8 mouse cellular contexts compared by ENCODE assay signal in the genomic region with DNA sequence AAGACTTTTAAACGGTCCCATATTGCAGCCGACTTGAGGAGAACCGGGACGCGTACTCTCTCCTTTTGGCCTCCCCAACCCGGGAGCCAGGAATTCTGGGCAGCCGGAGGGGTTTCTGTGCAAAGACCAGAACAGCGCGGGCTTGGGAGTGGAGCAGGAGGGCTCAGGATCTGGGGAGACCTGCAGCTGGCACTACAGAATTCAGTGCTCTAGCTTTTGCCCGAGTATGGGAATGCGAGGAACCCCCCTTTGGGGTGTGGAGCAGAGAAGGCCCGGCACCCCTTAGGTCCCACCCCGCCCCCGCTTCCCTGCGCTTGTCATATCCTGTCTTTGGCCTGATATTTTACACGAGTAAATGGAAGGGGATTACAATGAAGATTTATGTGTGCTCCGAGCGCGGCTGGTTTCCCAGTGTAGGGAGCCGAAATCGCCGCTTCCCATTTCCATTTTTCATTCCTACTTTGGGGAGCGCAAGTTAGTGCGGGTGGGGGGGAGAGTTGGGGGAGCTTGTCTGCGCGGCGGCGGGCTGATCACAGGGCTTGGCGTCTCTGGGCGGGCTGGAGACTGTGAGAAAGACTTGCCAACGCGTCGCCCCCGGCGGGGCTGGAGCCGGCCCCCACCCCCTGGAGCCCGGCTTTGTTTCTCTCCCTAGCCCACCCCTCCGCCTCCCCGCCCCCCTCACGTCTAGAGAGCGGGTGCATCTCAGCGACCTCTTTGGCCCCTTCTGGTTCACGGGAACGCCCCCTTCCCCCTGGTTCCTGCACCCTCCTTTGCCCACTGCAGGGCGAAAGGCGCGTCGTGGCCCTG. TPM values are rescaled to one million over a fixed set of nuclear protein-coding genes. Genes with fewer than 3 reads are reported as not detected.
A peak's percentile ranks its signal among the peaks of the same experiment; 100 is the strongest.
DNase-seq lines count a peak whose midpoint lies in the region; ATAC-seq and TF ChIP-seq lines count a peak whose summit lies in the region.

No protein-coding gene starts in this region.

- no peak for DNase-seq in heart, embryonic 10.5 days (ENCODE audit: low spot score)
- DNase-seq in heart, postnatal 14 days: no peak
- no peak for DNase-seq in ES-E14 (ENCODE audit: low read depth, low spot score)
- peak; percentile 37 for DNase-seq in midbrain, embryonic 14.5 days
- no peak for DNase-seq in frontal cortex, postnatal 14 days (ENCODE audit: low spot score in 2 of 2)
- DNase-seq in left cerebral cortex, adult 18-20 months (ENCODE audit: low spot score in 2 of 2): no peak

- peaks cover 51% of the 10 kb centered on the region for H3K4me1 ChIP-seq in heart, embryonic 10.5 days
- H3K4me1 ChIP-seq in ES-E14 (ENCODE audit: control insufficient read depth in 2 of 2, insufficient read depth in 2 of 2, low read length in 2 of 2, poor library complexity in 1 of 2): peaks cover 0 to 20% of the 10 kb centered on the region in 2 experiments; a peak in 2 of 4 replicates
- H3K4me1 ChIP-seq in heart, embryonic 15.5 days (replicated peaks): peaks cover 43% of the 10 kb centered on the region
- peaks cover 6% of the 10 kb centered on the region for H3K4me1 ChIP-seq in midbrain, embryonic 14.5 days (ENCODE audit: control insufficient read depth, insufficient read depth, low read length)

- WGBS in heart, embryonic 10.5 days: under 1% methylated on average over 45 of the region's 48 CpGs
- 2% methylated on average over 48 of the region's 48 CpGs for WGBS in heart, embryonic 15.5 days
- under 1% methylated on average over 43 of the region's 48 CpGs for WGBS in midbrain, embryonic 14.5 days

- ATAC-seq in heart, embryonic 15.5 days (replicated peaks; ENCODE audit: insufficient number of reproducible peaks, insufficient read depth, low FRiP score, low read depth): no peak
- no peak for ATAC-seq in midbrain, embryonic 14.5 days (ENCODE audit: low FRiP score, low TSS enrichment)
- no peak for ATAC-seq in cerebellum, adult (ENCODE audit: insufficient number of reproducible peaks, low FRiP score, low TSS enrichment)

- intact Hi-C loops in heart, postnatal 14 days (cut with DNase I): loop anchor here (10.0 kb wide), 1 partner anchor 286 kb away; no protein-coding TSS in a partner anchor

- no peaks in the 10 kb centered on the region for H3K36me3 ChIP-seq in heart, embryonic 10.5 days
- no peaks in the 10 kb centered on the region for H3K36me3 ChIP-seq in ES-E14 (ENCODE audit: control insufficient read depth, insufficient read depth, low read length, poor library complexity, severe bottlenecking)
- H3K36me3 ChIP-seq in heart, embryonic 15.5 days: no peaks in the 10 kb centered on the region
- H3K36me3 ChIP-seq in midbrain, embryonic 14.5 days (ENCODE audit: control insufficient read depth, insufficient read depth, low read length): no peaks in the 10 kb centered on the region

- in situ Hi-C loops in ES-E14 (cut with MboI; ENCODE audit: low sequenced_read_pairs in 2 of 2, unreplicated experiment in 2 of 2): loop anchor here (10.0 to 25.0 kb wide), 3 partner anchors 976 to 1954 kb away; partner anchors contain the start of gene Lrp2 (in 1 of the 2)

- peak overlapping the region; percentile 45 for H3K4me3 ChIP-seq in heart, embryonic 10.5 days
- peak overlapping the region; percentile 2 to 33; a peak in 3 of 4 replicates for H3K4me3 ChIP-seq in ES-E14 (ENCODE audit: insufficient read depth in 1 of 2, low read depth in 1 of 2, low read length in 2 of 2, poor library complexity in 1 of 2, severe bottlenecking in 1 of 2)
- H3K4me3 ChIP-seq in heart, embryonic 15.5 days: peak overlapping the region; percentile 28
- H3K4me3 ChIP-seq in midbrain, embryonic 14.5 days (replicated peaks; ENCODE audit: low read depth, low read length): no peak overlapping the region

- H3K27me3 ChIP-seq in heart, embryonic 10.5 days (ENCODE audit: insufficient read depth, poor library complexity, severe bottlenecking): peaks cover 98% of the 10 kb centered on the region
- peaks cover 93% of the 10 kb centered on the region for H3K27me3 ChIP-seq in heart, embryonic 15.5 days
- peaks cover 89% of the 10 kb centered on the region for H3K27me3 ChIP-seq in midbrain, embryonic 14.5 days (ENCODE audit: control insufficient read depth, insufficient read depth, low read length)

- peak overlapping the region; percentile 42 for H3K4me2 ChIP-seq in heart, embryonic 15.5 days
- H3K4me2 ChIP-seq in midbrain, embryonic 14.5 days (ENCODE audit: low read length): peak overlapping the region; percentile 20

- no peaks in the 10 kb centered on the region for H3K9me3 ChIP-seq in heart, embryonic 10.5 days
- H3K9me3 ChIP-seq in ES-E14 (ENCODE audit: control insufficient read depth, insufficient read depth, low read depth, low read length): no peaks in the 10 kb centered on the region
- no peaks in the 10 kb centered on the region for H3K9me3 ChIP-seq in heart, embryonic 15.5 days (replicated peaks)
- no peaks in the 10 kb centered on the region for H3K9me3 ChIP-seq in midbrain, embryonic 14.5 days (ENCODE audit: control insufficient read depth, low read length)

- H3K27ac ChIP-seq in heart, embryonic 10.5 days: peak overlapping the region; percentile 69
- no peak overlapping the region for H3K27ac ChIP-seq in ES-E14 (ENCODE audit: insufficient read depth, low read depth, low read length, poor library complexity, severe bottlenecking)
- H3K27ac ChIP-seq in heart, embryonic 15.5 days: no peak overlapping the region
- H3K27ac ChIP-seq in midbrain, embryonic 14.5 days (replicated peaks; ENCODE audit: low read depth, low read length): 0 out of 2 replicates have a peak overlapping the region, but pooled peaks have one; percentile 6

- no peak overlapping the region for H3K9ac ChIP-seq in ES-E14 (ENCODE audit: insufficient read depth, low read depth, low read length, poor library complexity, severe bottlenecking)
- no peak overlapping the region for H3K9ac ChIP-seq in heart, embryonic 15.5 days
- no peak overlapping the region for H3K9ac ChIP-seq in midbrain, embryonic 14.5 days (replicated peaks; ENCODE audit: low read length)

TF ChIP-seq in ES-E14, 5 proteins besides CTCF, POLR2A, EP300 and RAD21:
- TF ChIP-seq CHD2 (IDR thresholded peaks at IDR 0.05; ENCODE audit: low read depth, low read length) (no peak), ZNF384 (IDR thresholded peaks at IDR 0.05; ENCODE audit: low read depth, low read length) (no peak), ZC3H11A (IDR thresholded peaks at IDR 0.05; ENCODE audit: borderline replicate concordance, low read depth, low read length) (no peak), MAFK (IDR thresholded peaks at IDR 0.05; ENCODE audit: insufficient read depth, low read depth, low read length) (no peak), HCFC1 (IDR thresholded peaks at IDR 0.05; ENCODE audit: borderline replicate concordance, insufficient read depth, low read length) (no peak)

RNA-seq across cellular contexts. Expression of gene Dlx2, which starts 5.7 kb away (rescaled TPM):
- 3.0 and 3.9 TPM in 2 replicates for polyA plus RNA-seq in heart, embryonic 10.5 days (2016; fragmentation: Nextera tagmentation; extraction: Ambion mirVana)
- total RNA-seq in heart, postnatal 14 days (2021): not detected
- 0.16 and 0.80 TPM in 2 replicates for total RNA-seq in ES-E14 (2012; rRNA removed)
- 0.11 and 0.16 TPM in 2 replicates for polyA plus RNA-seq in heart, embryonic 15.5 days (2015; fragmentation: Nextera tagmentation; extraction: Ambion mirVana)
- 0.41 and 0.67 TPM in 2 replicates for polyA plus RNA-seq in midbrain, embryonic 14.5 days (2014; fragmentation: Nextera tagmentation; extraction: Ambion mirVana)
- total RNA-seq in left cerebral cortex, adult 18-20 months (2021): 1 to 10 TPM; 4.7 to 6.7 TPM

RNA-seq across cellular contexts. Expression of gene Dlx1, which starts 12.9 kb away (rescaled TPM):
- polyA plus RNA-seq in heart, embryonic 10.5 days (2016; fragmentation: Nextera tagmentation; extraction: Ambion mirVana): 3.5 and 4.3 TPM in 2 replicates
- under 1 TPM; 0.44 to 0.60 TPM for total RNA-seq in heart, postnatal 14 days (2021)
- 0.27 and 0.32 TPM in 2 replicates for total RNA-seq in ES-E14 (2012; rRNA removed)
- polyA plus RNA-seq in heart, embryonic 15.5 days (2015; fragmentation: Nextera tagmentation; extraction: Ambion mirVana): 0.13 and 0.58 TPM in 2 replicates
- 0.61 and 0.72 TPM in 2 replicates for polyA plus RNA-seq in midbrain, embryonic 14.5 days (2014; fragmentation: Nextera tagmentation; extraction: Ambion mirVana)
- total RNA-seq in left cerebral cortex, adult 18-20 months (2021): 10 to 100 TPM; 18.5 to 20.4 TPM

Comparison
In these comparisons a context has a peak if more than half of its experiments do, and no peak if none do; other contexts are left out.
1. H3K27ac ChIP-seq: peak in heart, embryonic 10.5 days (single experiment) and midbrain, embryonic 14.5 days (single experiment); none in ES-E14 (single experiment) and heart, embryonic 15.5 days (single experiment).
2. RNA of gene Dlx1, which starts 12.9 kb away (total RNA-seq): 18.5 to 20.4 TPM in left cerebral cortex, adult 18-20 months; 0.44 to 0.60 TPM in heart, postnatal 14 days and 0.27 to 0.32 TPM in ES-E14; every median in the first group is over 10 times any median in the second.